Mouse (Mus musculus): ENCODE results near the gene Map3k5.

DNA sequence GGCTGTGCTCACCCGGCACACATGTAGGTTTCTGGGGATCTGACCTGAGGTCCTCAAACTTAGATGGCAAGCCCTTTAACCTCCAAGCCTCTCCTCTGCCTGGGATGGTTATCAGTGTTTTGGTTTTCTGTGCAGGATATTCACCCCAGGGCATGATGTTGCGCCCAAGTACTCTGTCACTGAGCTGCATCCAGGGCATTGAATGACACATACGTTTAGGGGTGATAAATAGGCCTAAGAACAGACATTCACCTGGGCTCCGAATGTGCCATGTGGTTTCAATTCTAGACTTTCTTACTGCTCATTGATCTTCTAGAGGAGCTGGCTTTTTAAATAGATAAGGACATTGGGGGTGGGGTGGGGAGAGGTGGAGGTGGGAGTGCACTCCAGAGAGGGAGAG, 70.5 kb downstream of the Map3k5 start:
- TF ChIP-seq POLR2A (IDR thresholded peaks at IDR 0.05; ENCODE audit: borderline replicate concordance, extremely low read depth, insufficient read depth, insufficient read length, poor library complexity, severe bottlenecking) (no peak), CTCF (IDR thresholded peaks at IDR 0.05; ENCODE audit: borderline replicate concordance, extremely low read depth, insufficient read depth, insufficient read length) (no peak)
